Mouse (Mus musculus): Measurements from ENCODE around the gene Rgsl1.
"Not testable (repeated sequence)": the region's sequence is repeated elsewhere in the genome, so short reads cannot be mapped to it uniquely, and the experiment has no call there.

The Rgsl1 gene

GRCm38 (mm10) chr1:153776257-153776656 lies 67.7 kb downstream of the Rgsl1 start:
- no peak for DNase-seq (ENCODE audit: low spot score)

GRCm38 (mm10) chr1:153775174-153775573 lies 68.8 kb downstream of the Rgsl1 start:
- no peak for DNase-seq (ENCODE audit: low spot score)

GRCm38 (mm10) chr1:153770776-153771167 lies 73.2 kb downstream of the Rgsl1 start:
- no peak for DNase-seq (ENCODE audit: low spot score)

- DNase-seq (ENCODE audit: low spot score): no peak
Measured at GRCm38 (mm10) chr1:153769998-153770775, 73.8 kb downstream of the Rgsl1 start.

GRCm38 (mm10) chr1:153769571-153769970 lies 74.4 kb downstream of the Rgsl1 start:
- DNase-seq (ENCODE audit: low spot score): not testable (repeated sequence)

DNA sequence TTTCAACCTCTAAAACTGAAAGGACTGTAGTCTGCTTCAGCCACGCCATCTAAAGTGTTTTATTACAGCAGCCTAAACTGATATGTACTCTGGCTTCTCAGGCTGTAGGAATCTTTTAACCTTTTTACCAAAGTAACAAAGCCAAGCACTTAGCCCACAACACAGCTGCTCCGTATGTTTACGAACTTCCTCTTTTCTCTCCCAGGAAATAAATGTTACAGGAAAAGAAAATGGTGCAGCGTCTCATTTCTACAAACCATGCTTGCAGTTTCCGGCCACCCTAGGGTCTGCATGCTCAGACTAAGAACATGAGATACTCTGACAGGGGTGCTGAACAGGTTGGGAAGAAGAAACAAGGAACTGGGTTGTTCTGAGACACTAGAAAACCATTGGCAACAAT lies 75.5 kb downstream of the Rgsl1 start:
- DNase-seq (ENCODE audit: low spot score): no peak

- no peak for DNase-seq (ENCODE audit: low spot score)
Measured at GRCm38 (mm10) chr1:153767281-153767680, 76.7 kb downstream of the Rgsl1 start.

DNA sequence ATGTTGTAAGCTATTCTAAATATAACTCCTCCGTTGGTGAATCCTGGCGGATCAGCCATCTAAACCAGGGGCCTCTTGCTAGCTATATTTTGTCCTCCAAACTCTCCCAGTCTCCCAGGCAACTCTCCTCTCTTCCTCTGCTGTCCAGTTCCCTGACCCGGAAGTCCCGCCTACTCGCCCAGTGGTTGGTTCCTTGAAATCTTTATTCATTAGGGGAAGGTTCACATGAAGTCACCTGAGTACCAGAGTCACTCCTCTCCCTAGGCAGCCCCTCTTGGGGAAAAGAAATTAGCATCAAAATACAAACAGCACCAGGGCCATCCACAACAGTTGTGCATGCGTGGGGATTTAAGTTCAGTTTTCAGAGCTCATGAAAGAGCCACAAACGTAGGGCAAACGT lies 77.6 kb downstream of the Rgsl1 start:
- no peak for DNase-seq (ENCODE audit: low spot score)

GRCm38 (mm10) chr1:153764136-153764535 lies 79.8 kb downstream of the Rgsl1 start:
- DNase-seq (ENCODE audit: low spot score): no peak

- no peak for DNase-seq (ENCODE audit: low spot score)
Measured at GRCm38 (mm10) chr1:153753725-153754464, 90.0 kb downstream of the Rgsl1 start.

DNA sequence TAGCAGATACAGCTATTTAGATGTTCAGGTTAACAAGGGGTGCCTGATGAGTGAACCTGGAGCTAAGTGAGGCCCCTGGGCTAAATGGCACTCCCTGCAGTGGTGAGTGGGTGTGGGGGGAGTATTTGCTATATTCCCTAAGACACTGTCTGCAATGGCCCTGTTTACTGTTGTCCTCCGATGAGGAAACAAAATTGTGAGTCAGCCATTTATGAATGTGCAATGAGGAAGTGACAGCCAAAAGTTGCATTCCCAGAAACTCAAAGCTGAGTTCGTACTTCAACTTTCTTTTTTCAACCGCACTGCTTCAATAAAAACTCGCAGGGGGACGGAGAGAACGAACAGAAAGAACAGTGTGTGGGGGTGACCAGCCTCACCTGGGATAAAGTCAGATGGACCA lies 91.4 kb downstream of the Rgsl1 start:
- no peak for DNase-seq (ENCODE audit: low spot score)

GRCm38 (mm10) chr1:153751763-153752301 lies 92.1 kb downstream of the Rgsl1 start:
- DNase-seq (ENCODE audit: low spot score): peak; percentile 36

GRCm38 (mm10) chr1:153750054-153750453 lies 93.9 kb downstream of the Rgsl1 start:
- DNase-seq (ENCODE audit: low spot score): no peak

- peak; percentile 68 for DNase-seq (ENCODE audit: low spot score)
Measured at GRCm38 (mm10) chr1:153749211-153749801, 94.6 kb downstream of the Rgsl1 start, which contains the start of gene Rnasel. Rnasel (plus strand) TSS chr1:153749426.

DNA sequence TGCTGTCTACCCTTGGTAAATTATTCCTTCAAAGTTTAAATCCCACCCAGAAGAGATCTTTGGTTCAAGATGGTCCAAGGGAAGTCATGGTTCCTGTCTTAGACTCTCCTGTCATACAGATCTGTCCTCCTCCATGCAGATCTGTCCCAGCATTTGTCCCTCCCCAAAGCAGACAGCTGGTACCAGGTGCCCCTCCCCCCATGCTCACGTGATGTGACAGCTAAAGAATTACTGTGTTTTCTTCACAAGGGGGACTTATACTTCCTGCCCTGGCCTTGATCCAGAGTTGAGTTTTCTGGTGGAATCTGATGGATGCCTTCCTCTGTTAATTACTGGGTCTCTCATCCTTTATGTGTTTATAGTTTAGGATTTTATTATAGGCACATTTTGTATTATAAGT lies 95.4 kb downstream of the Rgsl1 start:
- DNase-seq (ENCODE audit: low spot score): peak; percentile 44

DNA sequence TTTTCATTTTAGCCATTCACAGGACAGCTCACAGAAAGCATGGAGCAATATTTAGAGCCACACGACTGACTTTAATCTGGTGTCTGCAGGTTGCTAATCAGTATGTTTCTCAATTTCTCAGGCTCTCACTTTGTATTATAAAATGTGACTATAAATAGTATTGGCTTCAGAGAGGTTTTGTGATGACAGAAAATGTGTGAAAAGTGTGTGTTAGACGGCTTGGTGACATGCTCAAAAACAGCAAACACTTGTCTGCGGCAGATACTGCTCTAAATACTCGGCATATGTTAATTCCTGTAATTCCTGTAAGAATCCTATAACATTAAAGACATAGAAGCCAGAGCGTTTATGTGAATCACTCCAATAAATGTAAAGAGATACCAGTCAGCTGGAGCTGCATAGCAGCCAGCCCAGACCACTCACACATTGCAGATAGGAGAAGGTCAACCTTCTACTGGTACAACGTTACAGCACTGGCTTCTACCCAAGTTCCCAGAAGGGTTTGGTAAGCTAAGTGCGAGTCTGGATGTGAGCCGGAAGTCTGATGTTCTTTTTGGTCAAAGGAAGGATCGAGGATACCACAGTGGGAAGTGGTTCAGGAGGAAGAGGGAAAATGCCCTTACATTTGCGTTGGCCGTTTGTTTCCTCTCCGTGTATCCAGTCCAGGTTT lies 95.9 kb downstream of the Rgsl1 start:
- DNase-seq (ENCODE audit: low spot score): no peak

GRCm38 (mm10) chr1:153746728-153747127 lies 97.2 kb downstream of the Rgsl1 start:
- peak; percentile 58 for DNase-seq (ENCODE audit: low spot score)

GRCm38 (mm10) chr1:153746119-153746670 lies 97.7 kb downstream of the Rgsl1 start:
- DNase-seq (ENCODE audit: low spot score): no peak

GRCm38 (mm10) chr1:153742374-153743155 lies 101.4 kb downstream of the Rgsl1 start:
- DNase-seq (ENCODE audit: low spot score): peak; percentile 72

DNA sequence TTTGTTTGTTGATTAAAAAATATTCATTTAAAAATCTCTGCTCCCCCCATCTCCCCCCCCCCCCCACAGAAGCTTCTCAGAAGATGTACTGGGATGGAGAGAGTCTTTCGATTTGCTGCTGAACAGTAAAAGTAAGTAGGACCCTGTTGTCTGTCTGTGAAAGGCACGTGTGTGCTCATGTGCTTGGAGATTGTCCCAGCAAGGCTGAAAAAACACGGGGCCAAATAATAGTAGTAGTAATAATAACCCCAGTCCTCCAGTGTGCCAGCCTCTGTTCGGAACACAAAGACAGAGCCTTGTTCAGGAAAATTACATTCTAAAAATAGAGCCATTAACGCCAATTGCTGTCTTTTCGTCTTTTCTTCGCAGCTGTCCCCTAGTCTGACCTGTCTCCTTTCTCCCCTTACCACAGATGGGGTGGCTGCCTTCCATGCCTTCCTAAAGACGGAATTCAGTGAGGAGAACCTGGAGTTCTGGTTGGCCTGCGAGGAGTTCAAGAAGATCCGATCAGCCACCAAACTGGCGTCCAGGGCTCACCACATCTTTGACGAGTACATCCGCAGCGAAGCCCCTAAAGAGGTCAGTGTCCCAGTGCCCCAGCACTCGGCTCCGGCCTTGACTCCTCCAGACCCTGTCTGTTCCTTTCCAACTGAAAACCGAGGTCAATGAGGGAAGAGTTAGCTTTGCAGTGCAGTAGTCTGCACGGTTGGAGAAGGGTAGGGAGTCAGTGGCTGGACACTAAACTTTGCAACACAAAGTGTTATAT lies 102.2 kb downstream of the Rgsl1 start:
- DNase-seq (ENCODE audit: low spot score): no peak
